Mouse (Mus musculus): ENCODE measurements around the gene Itpkb. TPM values are rescaled to one million over a fixed set of nuclear protein-coding genes. Genes with fewer than 3 reads are reported as not detected.
A peak's percentile ranks its signal among the peaks of the same experiment; 100 is the strongest.

Itpkb gene
- polyA plus RNA-seq, 1 experiment from 2014 or later: 7.2 TPM

GRCm38 (mm10) chr1:180393017-180393797 lies 62.9 kb downstream of the Itpkb start:
- H3K4me1 ChIP-seq (ENCODE audit: control insufficient read depth, insufficient read depth, low read length): no peaks in the 10 kb centered on the region
- no peak overlapping the region for H3K27ac ChIP-seq (replicated peaks; ENCODE audit: low read depth, low read length)
- H3K4me3 ChIP-seq (ENCODE audit: low read depth, low read length): no peak overlapping the region
- no peak for ATAC-seq (ENCODE audit: insufficient number of reproducible peaks, low FRiP score, low TSS enrichment, low read depth)
- no peaks in the 10 kb centered on the region for H3K27me3 ChIP-seq (ENCODE audit: control insufficient read depth, insufficient read depth, low read length)
- H3K9me3 ChIP-seq (ENCODE audit: control insufficient read depth, low read length): no peaks in the 10 kb centered on the region
- no peak for DNase-seq (ENCODE audit: low spot score)
- H3K36me3 ChIP-seq (ENCODE audit: control insufficient read depth, insufficient read depth, low read length): no peaks in the 10 kb centered on the region
- WGBS: 89% methylated on average over 9 of the region's 9 CpGs
- H3K9ac ChIP-seq (ENCODE audit: low read length): no peak overlapping the region
- no peak overlapping the region for H3K4me2 ChIP-seq (ENCODE audit: low read depth, severe bottlenecking)

- Histone ChIP-seq H3K27ac (replicated peaks; ENCODE audit: low read depth, low read length) (no peak overlapping the region), H3K27me3 (ENCODE audit: control insufficient read depth, insufficient read depth, low read length) (no peaks in the 10 kb centered on the region), H3K9me3 (ENCODE audit: control insufficient read depth, low read length) (no peaks in the 10 kb centered on the region), H3K4me1 (ENCODE audit: control insufficient read depth, insufficient read depth, low read length) (no peaks in the 10 kb centered on the region), H3K9ac (ENCODE audit: low read length) (no peak overlapping the region), H3K36me3 (ENCODE audit: control insufficient read depth, insufficient read depth, low read length) (no peaks in the 10 kb centered on the region), H3K4me3 (ENCODE audit: low read depth, low read length) (no peak overlapping the region), H3K4me2 (ENCODE audit: low read depth, severe bottlenecking) (no peak overlapping the region)
- ATAC-seq (ENCODE audit: insufficient number of reproducible peaks, low FRiP score, low TSS enrichment, low read depth) (no peak), DNase-seq (ENCODE audit: low spot score) (no peak)
- WGBS: 90% methylated on average over 12 of the region's 12 CpGs
Measured at GRCm38 (mm10) chr1:180393873-180394272, 63.6 kb downstream of the Itpkb start.

- no peak overlapping the region for H3K4me2 ChIP-seq (ENCODE audit: low read depth, severe bottlenecking)
- DNase-seq (ENCODE audit: low spot score): no peak
- H3K27ac ChIP-seq (replicated peaks; ENCODE audit: low read depth, low read length): no peak overlapping the region
- WGBS: 68% methylated on average over 5 of the region's 5 CpGs
- H3K27me3 ChIP-seq (ENCODE audit: control insufficient read depth, insufficient read depth, low read length): no peaks in the 10 kb centered on the region
- H3K4me3 ChIP-seq (ENCODE audit: low read depth, low read length): no peak overlapping the region
- ATAC-seq (ENCODE audit: insufficient number of reproducible peaks, low FRiP score, low TSS enrichment, low read depth): no peak
- no peaks in the 10 kb centered on the region for H3K36me3 ChIP-seq (ENCODE audit: control insufficient read depth, insufficient read depth, low read length)
- H3K9me3 ChIP-seq (ENCODE audit: control insufficient read depth, low read length): no peaks in the 10 kb centered on the region
- H3K4me1 ChIP-seq (ENCODE audit: control insufficient read depth, insufficient read depth, low read length): peaks cover 6% of the 10 kb centered on the region
- H3K9ac ChIP-seq (ENCODE audit: low read length): no peak overlapping the region
Measured at GRCm38 (mm10) chr1:180397734-180398133, 67.4 kb downstream of the Itpkb start.

GRCm38 (mm10) chr1:180398446-180398845 lies 68.2 kb downstream of the Itpkb start:
- 80% methylated on average over 3 of the region's 3 CpGs for WGBS
- Histone ChIP-seq H3K4me1 (ENCODE audit: control insufficient read depth, insufficient read depth, low read length) (peaks cover 6% of the 10 kb centered on the region), H3K9ac (ENCODE audit: low read length) (no peak overlapping the region), H3K4me2 (ENCODE audit: low read depth, severe bottlenecking) (no peak overlapping the region), H3K27me3 (ENCODE audit: control insufficient read depth, insufficient read depth, low read length) (no peaks in the 10 kb centered on the region), H3K9me3 (ENCODE audit: control insufficient read depth, low read length) (no peaks in the 10 kb centered on the region), H3K27ac (replicated peaks; ENCODE audit: low read depth, low read length) (no peak overlapping the region), H3K4me3 (ENCODE audit: low read depth, low read length) (no peak overlapping the region), H3K36me3 (ENCODE audit: control insufficient read depth, insufficient read depth, low read length) (no peaks in the 10 kb centered on the region)
- DNase-seq (ENCODE audit: low spot score) (no peak), ATAC-seq (ENCODE audit: insufficient number of reproducible peaks, low FRiP score, low TSS enrichment, low read depth) (no peak)

- WGBS: 76% methylated on average over 4 of the region's 4 CpGs
- H3K9me3 ChIP-seq (ENCODE audit: control insufficient read depth, low read length): no peaks in the 10 kb centered on the region
- no peak overlapping the region for H3K9ac ChIP-seq (ENCODE audit: low read length)
- DNase-seq (ENCODE audit: low spot score) (no peak), ATAC-seq (ENCODE audit: insufficient number of reproducible peaks, low FRiP score, low TSS enrichment, low read depth) (no peak)
- H3K4me2 ChIP-seq (ENCODE audit: low read depth, severe bottlenecking): no peak overlapping the region
- H3K27me3 ChIP-seq (ENCODE audit: control insufficient read depth, insufficient read depth, low read length): no peaks in the 10 kb centered on the region
- no peaks in the 10 kb centered on the region for H3K36me3 ChIP-seq (ENCODE audit: control insufficient read depth, insufficient read depth, low read length)
- H3K4me3 ChIP-seq (ENCODE audit: low read depth, low read length): no peak overlapping the region
- no peak overlapping the region for H3K27ac ChIP-seq (replicated peaks; ENCODE audit: low read depth, low read length)
- H3K4me1 ChIP-seq (ENCODE audit: control insufficient read depth, insufficient read depth, low read length): peaks cover 13% of the 10 kb centered on the region
Measured at GRCm38 (mm10) chr1:180400691-180401455, 70.6 kb downstream of the Itpkb start.

GRCm38 (mm10) chr1:180401725-180402124 lies 71.4 kb downstream of the Itpkb start:
- Histone ChIP-seq H3K27me3 (ENCODE audit: control insufficient read depth, insufficient read depth, low read length) (no peaks in the 10 kb centered on the region), H3K4me3 (ENCODE audit: low read depth, low read length) (no peak overlapping the region), H3K4me1 (ENCODE audit: control insufficient read depth, insufficient read depth, low read length) (peaks cover 13% of the 10 kb centered on the region), H3K27ac (replicated peaks; ENCODE audit: low read depth, low read length) (0 out of 2 replicates have a peak overlapping the region, but pooled peaks have one; percentile 33), H3K4me2 (ENCODE audit: low read depth, severe bottlenecking) (no peak overlapping the region), H3K9me3 (ENCODE audit: control insufficient read depth, low read length) (no peaks in the 10 kb centered on the region), H3K36me3 (ENCODE audit: control insufficient read depth, insufficient read depth, low read length) (no peaks in the 10 kb centered on the region), H3K9ac (ENCODE audit: low read length) (no peak overlapping the region)
- DNase-seq (ENCODE audit: low spot score) (no peak), ATAC-seq (ENCODE audit: insufficient number of reproducible peaks, low FRiP score, low TSS enrichment, low read depth) (no peak)
- WGBS: 88% methylated on average over 6 of the region's 6 CpGs

- Histone ChIP-seq H3K4me2 (ENCODE audit: low read depth, severe bottlenecking) (no peak overlapping the region), H3K4me1 (ENCODE audit: control insufficient read depth, insufficient read depth, low read length) (peaks cover 17% of the 10 kb centered on the region)
Measured at GRCm38 (mm10) chr1:180402481-180403081, 72.3 kb downstream of the Itpkb start.

GRCm38 (mm10) chr1:180403357-180403693 lies 73.0 kb downstream of the Itpkb start:
- peaks cover 20% of the 10 kb centered on the region for H3K4me1 ChIP-seq (ENCODE audit: control insufficient read depth, insufficient read depth, low read length)

More at GRCm38 (mm10) chr1:180402481-180403081, 72.3 kb downstream of the Itpkb start:
- Histone ChIP-seq H3K9ac (ENCODE audit: low read length) (no peak overlapping the region), H3K4me3 (ENCODE audit: low read depth, low read length) (no peak overlapping the region), H3K27ac (replicated peaks; ENCODE audit: low read depth, low read length) (no peak overlapping the region), H3K36me3 (ENCODE audit: control insufficient read depth, insufficient read depth, low read length) (no peaks in the 10 kb centered on the region), H3K9me3 (ENCODE audit: control insufficient read depth, low read length) (no peaks in the 10 kb centered on the region), H3K27me3 (ENCODE audit: control insufficient read depth, insufficient read depth, low read length) (no peaks in the 10 kb centered on the region)
- 93% methylated on average over 11 of the region's 11 CpGs for WGBS
- no peak for ATAC-seq (ENCODE audit: insufficient number of reproducible peaks, low FRiP score, low TSS enrichment, low read depth)
- no peak for DNase-seq (ENCODE audit: low spot score)

More at GRCm38 (mm10) chr1:180403357-180403693, 73.0 kb downstream of the Itpkb start:
- no peaks in the 10 kb centered on the region for H3K27me3 ChIP-seq (ENCODE audit: control insufficient read depth, insufficient read depth, low read length)
- DNase-seq (ENCODE audit: low spot score): no peak
- no peak overlapping the region for H3K9ac ChIP-seq (ENCODE audit: low read length)
- ATAC-seq (ENCODE audit: insufficient number of reproducible peaks, low FRiP score, low TSS enrichment, low read depth): no peak
- 94% methylated on average over 8 of the region's 8 CpGs for WGBS
- H3K36me3 ChIP-seq (ENCODE audit: control insufficient read depth, insufficient read depth, low read length): no peaks in the 10 kb centered on the region
- H3K4me2 ChIP-seq (ENCODE audit: low read depth, severe bottlenecking): no peak overlapping the region
- H3K9me3 ChIP-seq (ENCODE audit: control insufficient read depth, low read length): no peaks in the 10 kb centered on the region
- H3K27ac ChIP-seq (replicated peaks; ENCODE audit: low read depth, low read length): peak overlapping the region; percentile 4; the same call in 1 of the 2 replicates
- no peak overlapping the region for H3K4me3 ChIP-seq (ENCODE audit: low read depth, low read length)
